Mouse (Mus musculus): ENCODE data around the gene Acsl6.

DNA sequence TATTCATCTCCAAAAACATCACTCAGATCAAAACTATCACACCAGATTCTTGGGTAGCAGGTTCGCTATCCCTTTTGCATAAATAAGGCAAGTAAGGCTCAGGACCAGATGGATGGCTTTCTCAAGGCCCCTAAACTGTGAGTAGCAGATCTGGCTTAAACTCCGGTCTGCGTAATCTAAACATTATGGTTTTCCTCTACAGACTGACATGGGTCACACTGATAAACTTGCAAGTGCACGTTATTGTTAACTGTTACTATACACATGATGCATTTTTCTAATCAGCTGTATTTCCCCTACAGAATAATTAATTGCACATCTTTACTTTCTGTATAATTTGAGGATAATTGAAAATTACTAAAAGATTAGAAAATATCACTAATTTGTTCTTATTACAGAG lies 94.5 kb downstream of the Acsl6 start:
- no peak for TF ChIP-seq MYOG (IDR thresholded peaks at IDR 0.05; ENCODE audit: control insufficient read depth, extremely low read depth, insufficient read length)
- TF ChIP-seq USF1 (IDR thresholded peaks at IDR 0.05; ENCODE audit: low read depth): no peak
- no peak for TF ChIP-seq CTCF (IDR thresholded peaks at IDR 0.05; ENCODE audit: control insufficient read depth, insufficient read depth, insufficient read length)
- TF ChIP-seq MYOD1 (IDR thresholded peaks at IDR 0.05; ENCODE audit: control insufficient read depth, insufficient read length, low read depth): no peak
